Mouse (Mus musculus): ENCODE measurements around the gene Fga. TPM values are rescaled to one million over a fixed set of nuclear protein-coding genes. Genes with fewer than 3 reads are reported as not detected.

Fga gene
- polyA plus RNA-seq, 1 experiment from 2014 or later = 0.10 TPM

- ATAC-seq = no peak
- WGBS = 83% methylated on average over 9 of the region's 9 CpGs
- peaks cover 8% of the 10 kb centered on the region for H3K4me1 ChIP-seq (replicated peaks; ENCODE audit: control insufficient read depth, insufficient read depth, low read length)
- no peaks in the 10 kb centered on the region for H3K9me3 ChIP-seq (ENCODE audit: control insufficient read depth, low read length)
- no peaks in the 10 kb centered on the region for H3K27me3 ChIP-seq (replicated peaks; ENCODE audit: control insufficient read depth, insufficient read depth, low read length)
- no peak overlapping the region for H3K27ac ChIP-seq (ENCODE audit: low read length)
- no peak overlapping the region for H3K4me2 ChIP-seq (ENCODE audit: low read length)
- no peak overlapping the region for H3K4me3 ChIP-seq (replicated peaks; ENCODE audit: low read length)
- H3K36me3 ChIP-seq (ENCODE audit: control insufficient read depth, insufficient read depth) = no peaks in the 10 kb centered on the region
- H3K9ac ChIP-seq (replicated peaks; ENCODE audit: low read depth, low read length) = no peak overlapping the region
These were observed 25.9 kb upstream of the Fga start for GRCm38 (mm10) chr3:82999995-83000394.

GRCm38 (mm10) chr3:83002191-83002590, 23.7 kb upstream of the Fga start:
- Histone ChIP-seq H3K4me3 (replicated peaks; ENCODE audit: low read length) (no peak overlapping the region), H3K4me1 (replicated peaks; ENCODE audit: control insufficient read depth, insufficient read depth, low read length) (0 out of 2 replicates have a peak, but pooled peaks cover 2% of the 10 kb centered on the region), H3K4me2 (ENCODE audit: low read length) (no peak overlapping the region), H3K27me3 (replicated peaks; ENCODE audit: control insufficient read depth, insufficient read depth, low read length) (no peaks in the 10 kb centered on the region), H3K36me3 (ENCODE audit: control insufficient read depth, insufficient read depth) (no peaks in the 10 kb centered on the region), H3K27ac (ENCODE audit: low read length) (no peak overlapping the region), H3K9ac (replicated peaks; ENCODE audit: low read depth, low read length) (no peak overlapping the region), H3K9me3 (ENCODE audit: control insufficient read depth, low read length) (no peaks in the 10 kb centered on the region)
- WGBS = 3% methylated on average over 2 of the region's 2 CpGs
- ATAC-seq = peak; percentile 49; the same call in 1 of the 2 replicates

GRCm38 (mm10) chr3:83003068-83003467, 22.8 kb upstream of the Fga start:
- Histone ChIP-seq H3K36me3 (ENCODE audit: control insufficient read depth, insufficient read depth) (no peaks in the 10 kb centered on the region), H3K4me3 (replicated peaks; ENCODE audit: low read length) (no peak overlapping the region), H3K4me1 (replicated peaks; ENCODE audit: control insufficient read depth, insufficient read depth, low read length) (0 out of 2 replicates have a peak, but pooled peaks cover 2% of the 10 kb centered on the region), H3K4me2 (ENCODE audit: low read length) (no peak overlapping the region), H3K9me3 (ENCODE audit: control insufficient read depth, low read length) (no peaks in the 10 kb centered on the region), H3K27me3 (replicated peaks; ENCODE audit: control insufficient read depth, insufficient read depth, low read length) (no peaks in the 10 kb centered on the region), H3K27ac (ENCODE audit: low read length) (no peak overlapping the region), H3K9ac (replicated peaks; ENCODE audit: low read depth, low read length) (no peak overlapping the region)
- WGBS = 91% methylated on average over 8 of the region's 8 CpGs
- ATAC-seq = no peak

- no peak overlapping the region for H3K4me3 ChIP-seq (replicated peaks; ENCODE audit: low read length)
- ATAC-seq = no peak
- H3K4me2 ChIP-seq (ENCODE audit: low read length) = no peak overlapping the region
- no peaks in the 10 kb centered on the region for H3K27me3 ChIP-seq (replicated peaks; ENCODE audit: control insufficient read depth, insufficient read depth, low read length)
- no peak overlapping the region for H3K9ac ChIP-seq (replicated peaks; ENCODE audit: low read depth, low read length)
- H3K27ac ChIP-seq (ENCODE audit: low read length) = no peak overlapping the region
- no peaks in the 10 kb centered on the region for H3K4me1 ChIP-seq (replicated peaks; ENCODE audit: control insufficient read depth, insufficient read depth, low read length)
- no peaks in the 10 kb centered on the region for H3K36me3 ChIP-seq (ENCODE audit: control insufficient read depth, insufficient read depth)
- H3K9me3 ChIP-seq (ENCODE audit: control insufficient read depth, low read length) = no peaks in the 10 kb centered on the region
- WGBS = 96% methylated on average over 7 of the region's 7 CpGs
These were observed 21.1 kb upstream of the Fga start for GRCm38 (mm10) chr3:83004801-83005200.

- Histone ChIP-seq H3K4me1 (replicated peaks; ENCODE audit: control insufficient read depth, insufficient read depth, low read length) (no peaks in the 10 kb centered on the region), H3K9ac (replicated peaks; ENCODE audit: low read depth, low read length) (no peak within 1 kb of the TSS), H3K27me3 (replicated peaks; ENCODE audit: control insufficient read depth, insufficient read depth, low read length) (no peaks in the 10 kb centered on the region), H3K27ac (ENCODE audit: low read length) (no peak within 1 kb of the TSS), H3K4me3 (replicated peaks; ENCODE audit: low read length) (no peak within 1 kb of the TSS), H3K9me3 (ENCODE audit: control insufficient read depth, low read length) (no peaks in the 10 kb centered on the region), H3K4me2 (ENCODE audit: low read length) (no peak within 1 kb of the TSS), H3K36me3 (ENCODE audit: control insufficient read depth, insufficient read depth) (no peaks in the 10 kb centered on the region)
- ATAC-seq = no peak
- 51% methylated on average over 7 of the region's 7 CpGs for WGBS
These were observed 18.3 kb upstream of the Fga start, which contains the start of gene Fgg for GRCm38 (mm10) chr3:83007557-83007956. Gene Fgg (plus strand): TSS chr3:83007724.

GRCm38 (mm10) chr3:83010291-83010690, 15.6 kb upstream of the Fga start:
- Histone ChIP-seq H3K9ac (replicated peaks; ENCODE audit: low read depth, low read length) (no peak overlapping the region), H3K4me3 (replicated peaks; ENCODE audit: low read length) (no peak overlapping the region), H3K4me2 (ENCODE audit: low read length) (no peak overlapping the region), H3K27me3 (replicated peaks; ENCODE audit: control insufficient read depth, insufficient read depth, low read length) (no peaks in the 10 kb centered on the region), H3K27ac (ENCODE audit: low read length) (no peak overlapping the region), H3K36me3 (ENCODE audit: control insufficient read depth, insufficient read depth) (no peaks in the 10 kb centered on the region), H3K4me1 (replicated peaks; ENCODE audit: control insufficient read depth, insufficient read depth, low read length) (no peaks in the 10 kb centered on the region), H3K9me3 (ENCODE audit: control insufficient read depth, low read length) (no peaks in the 10 kb centered on the region)
- WGBS = 80% methylated on average over 11 of the region's 11 CpGs
- no peak for ATAC-seq

- H3K36me3 ChIP-seq (ENCODE audit: control insufficient read depth, insufficient read depth) = no peaks in the 10 kb centered on the region
- no peaks in the 10 kb centered on the region for H3K9me3 ChIP-seq (ENCODE audit: control insufficient read depth, low read length)
- no peak overlapping the region for H3K4me2 ChIP-seq (ENCODE audit: low read length)
- no peak overlapping the region for H3K4me3 ChIP-seq (replicated peaks; ENCODE audit: low read length)
- no peaks in the 10 kb centered on the region for H3K4me1 ChIP-seq (replicated peaks; ENCODE audit: control insufficient read depth, insufficient read depth, low read length)
- no peaks in the 10 kb centered on the region for H3K27me3 ChIP-seq (replicated peaks; ENCODE audit: control insufficient read depth, insufficient read depth, low read length)
- H3K27ac ChIP-seq (ENCODE audit: low read length) = no peak overlapping the region
- WGBS = 94% methylated on average over 4 of the region's 4 CpGs
- no peak overlapping the region for H3K9ac ChIP-seq (replicated peaks; ENCODE audit: low read depth, low read length)
- ATAC-seq = no peak
These were observed 14.7 kb upstream of the Fga start for GRCm38 (mm10) chr3:83011136-83011535.

GRCm38 (mm10) chr3:83011565-83011964, 14.3 kb upstream of the Fga start:
- H3K9ac ChIP-seq (replicated peaks; ENCODE audit: low read depth, low read length) = no peak overlapping the region
- no peak for ATAC-seq
- H3K36me3 ChIP-seq (ENCODE audit: control insufficient read depth, insufficient read depth) = no peaks in the 10 kb centered on the region
- H3K4me1 ChIP-seq (replicated peaks; ENCODE audit: control insufficient read depth, insufficient read depth, low read length) = no peaks in the 10 kb centered on the region
- H3K27ac ChIP-seq (ENCODE audit: low read length) = no peak overlapping the region
- H3K4me3 ChIP-seq (replicated peaks; ENCODE audit: low read length) = no peak overlapping the region
- H3K9me3 ChIP-seq (ENCODE audit: control insufficient read depth, low read length) = no peaks in the 10 kb centered on the region
- 65% methylated on average over 4 of the region's 4 CpGs for WGBS
- H3K27me3 ChIP-seq (replicated peaks; ENCODE audit: control insufficient read depth, insufficient read depth, low read length) = no peaks in the 10 kb centered on the region
- no peak overlapping the region for H3K4me2 ChIP-seq (ENCODE audit: low read length)

- Histone ChIP-seq H3K9ac (replicated peaks; ENCODE audit: low read depth, low read length) (no peak overlapping the region), H3K36me3 (ENCODE audit: control insufficient read depth, insufficient read depth) (no peaks in the 10 kb centered on the region), H3K4me1 (replicated peaks; ENCODE audit: control insufficient read depth, insufficient read depth, low read length) (no peaks in the 10 kb centered on the region), H3K27me3 (replicated peaks; ENCODE audit: control insufficient read depth, insufficient read depth, low read length) (no peaks in the 10 kb centered on the region), H3K4me2 (ENCODE audit: low read length) (no peak overlapping the region), H3K4me3 (replicated peaks; ENCODE audit: low read length) (no peak overlapping the region), H3K27ac (ENCODE audit: low read length) (no peak overlapping the region), H3K9me3 (ENCODE audit: control insufficient read depth, low read length) (no peaks in the 10 kb centered on the region)
- WGBS = 93% methylated on average over 19 of the region's 19 CpGs
- no peak for ATAC-seq
These were observed 13.2 kb upstream of the Fga start for GRCm38 (mm10) chr3:83012636-83013035.

GRCm38 (mm10) chr3:83013951-83014350, 11.9 kb upstream of the Fga start:
- no peaks in the 10 kb centered on the region for H3K4me1 ChIP-seq (replicated peaks; ENCODE audit: control insufficient read depth, insufficient read depth, low read length)
- 91% methylated on average over 10 of the region's 10 CpGs for WGBS

More at GRCm38 (mm10) chr3:83013951-83014350, 11.9 kb upstream of the Fga start:
- Histone ChIP-seq H3K4me3 (replicated peaks; ENCODE audit: low read length) (no peak overlapping the region), H3K36me3 (ENCODE audit: control insufficient read depth, insufficient read depth) (no peaks in the 10 kb centered on the region), H3K4me2 (ENCODE audit: low read length) (no peak overlapping the region), H3K27ac (ENCODE audit: low read length) (no peak overlapping the region), H3K27me3 (replicated peaks; ENCODE audit: control insufficient read depth, insufficient read depth, low read length) (no peaks in the 10 kb centered on the region), H3K9ac (replicated peaks; ENCODE audit: low read depth, low read length) (no peak overlapping the region), H3K9me3 (ENCODE audit: control insufficient read depth, low read length) (no peaks in the 10 kb centered on the region)
- ATAC-seq = no peak
